Mouse (Mus musculus) lung, embryonic 14.5 days (tissue): Measurements from ENCODE around the gene Tmem136. TPM values are rescaled to one million over a fixed set of nuclear protein-coding genes. Genes with fewer than 3 reads are reported as not detected.
A peak's percentile ranks its signal among the peaks of the same experiment; 100 is the strongest.

Source experiments
- ATAC-seq: fragments of 200-750 bp; cut with Nextera tagmentation; 2 replicates; pipeline ENCODE4 v1.8.0; 2017; ENCODE audit warnings: mild to moderate bottlenecking, moderate TSS enrichment, moderate library complexity; ENCODE audit not compliant: insufficient read depth
- DNase-seq: peaks from one replicate; pipeline ENCODE4 v3.0.0-alpha.2; 2015
- H3K27ac ChIP-seq: fragments of 300-500 bp; sonication (generic); 2 replicates; pipeline ENCODE4 v1.5.1; 2014; ENCODE audit warnings: low read depth, mild to moderate bottlenecking, moderate library complexity
- H3K27me3 ChIP-seq: fragments of 300-500 bp; sonication (generic); 2 replicates; pipeline ENCODE4 v1.6.1; 2014; ENCODE audit warnings: low read length, control low read depth; ENCODE audit not compliant: insufficient read depth
- H3K36me3 ChIP-seq: fragments of 300-500 bp; sonication (generic); 2 replicates; pipeline ENCODE4 v1.6.1; 2014; ENCODE audit warnings: control low read depth; ENCODE audit not compliant: insufficient read depth
- H3K4me1 ChIP-seq: fragments of 300-500 bp; sonication (generic); 2 replicates; pipeline ENCODE4 v1.6.1; 2014; ENCODE audit warnings: antibody characterized with exemption, control low read depth; ENCODE audit not compliant: insufficient read depth
- H3K4me2 ChIP-seq: fragments of 300-500 bp; sonication (generic); 2 replicates; pipeline ENCODE4 v1.6.1; 2014; ENCODE audit warnings: mild to moderate bottlenecking
- H3K4me3 ChIP-seq: fragments of 300-500 bp; sonication (generic); 2 replicates; pipeline ENCODE4 v1.5.1; 2014; ENCODE audit warnings: low read depth, low read length
- H3K9ac ChIP-seq: fragments of 300-500 bp; sonication (generic); 2 replicates; pipeline ENCODE4 v1.6.1; 2014
- H3K9me3 ChIP-seq: fragments of 300-500 bp; sonication (generic); 2 replicates; pipeline ENCODE4 v1.6.1; 2016; ENCODE audit warnings: low read depth, low read length, control low read depth
- CTCF ChIP-seq: IDR thresholded peaks from 2 replicates; pipeline ENCODE4 v1.5.1; 2016; ENCODE audit warnings: antibody characterized with exemption, low read depth
- WGBS: fragments of 180-500 bp; shearing (Covaris S2); extraction: QIAGEN DNeasy Blood & Tissue Kit; methylation state at CpG from one replicate; pipeline ENCODE4 v1.1.7; 2014; 5-methylcytosine and 5-hydroxymethylcytosine counted together
- polyA plus RNA-seq: library from polyadenylated mRNA; unstranded; fragments of >200 nt; fragmentation: Nextera tagmentation; extraction: Ambion mirVana; gene quantifications from 2 replicates; pipeline ENCODE4 v1.2.1, GENCODE M21; 2014

Tmem136 gene
- polyA plus RNA-seq: 5.3 and 5.9 TPM in 2 replicates

GRCm38 (mm10) chr9:43116134-43116996 is at the start of gene Tmem136:
Gene Tmem136 (minus strand): TSS chr9:43116570.
- H3K27me3 ChIP-seq: no peaks in the 10 kb centered on the region
- no peaks in the 10 kb centered on the region for H3K9me3 ChIP-seq
- no peak within 1 kb of the TSS for H3K27ac ChIP-seq
- H3K36me3 ChIP-seq: no peaks in the 10 kb centered on the region
- peak within 1 kb of the TSS; percentile 73 for H3K4me3 ChIP-seq
- peak within 1 kb of the TSS; percentile 69 for H3K9ac ChIP-seq
- 3% methylated on average over 55 of the region's 55 CpGs for WGBS
- H3K4me1 ChIP-seq: peaks cover 5% of the 10 kb centered on the region
- no peak for TF ChIP-seq CTCF
- ATAC-seq: peak; percentile 90
- peak within 1 kb of the TSS; percentile 89 for H3K4me2 ChIP-seq
- DNase-seq: peak; percentile 74

- TF ChIP-seq CTCF: no peak
- no peak overlapping the region for H3K4me2 ChIP-seq
- no peaks in the 10 kb centered on the region for H3K27me3 ChIP-seq
- H3K4me1 ChIP-seq: no peaks in the 10 kb centered on the region
- no peak for DNase-seq
- H3K4me3 ChIP-seq: no peak overlapping the region
- ATAC-seq: no peak
- no peak overlapping the region for H3K27ac ChIP-seq
- no peaks in the 10 kb centered on the region for H3K9me3 ChIP-seq
- WGBS: 71% methylated on average over 6 of the region's 6 CpGs
- no peak overlapping the region for H3K9ac ChIP-seq
- no peaks in the 10 kb centered on the region for H3K36me3 ChIP-seq
Observed at GRCm38 (mm10) chr9:43155960-43156359, 39.6 kb upstream of the Tmem136 start.

- no peak overlapping the region for H3K27ac ChIP-seq
- TF ChIP-seq CTCF: no peak
- no peaks in the 10 kb centered on the region for H3K9me3 ChIP-seq
- ATAC-seq: no peak
- no peak overlapping the region for H3K4me3 ChIP-seq
- no peak overlapping the region for H3K9ac ChIP-seq
- H3K36me3 ChIP-seq: no peaks in the 10 kb centered on the region
- peaks cover 5% of the 10 kb centered on the region; the same call in 1 of the 2 replicates for H3K4me1 ChIP-seq
- WGBS: 74% methylated on average over 6 of the region's 6 CpGs
- no peak overlapping the region for H3K4me2 ChIP-seq
- no peak for DNase-seq
- H3K27me3 ChIP-seq: no peaks in the 10 kb centered on the region
Observed at GRCm38 (mm10) chr9:43151779-43152178, 35.4 kb upstream of the Tmem136 start.

- no peak overlapping the region for H3K27ac ChIP-seq
- no peak for TF ChIP-seq CTCF
- 56% methylated on average over 9 of the region's 9 CpGs for WGBS
- H3K4me2 ChIP-seq: no peak overlapping the region
- DNase-seq (peak; percentile 23), ATAC-seq (no peak)
- no peak overlapping the region for H3K4me3 ChIP-seq
- H3K36me3 ChIP-seq: no peaks in the 10 kb centered on the region
- no peaks in the 10 kb centered on the region for H3K9me3 ChIP-seq
- H3K4me1 ChIP-seq: peaks cover 5% of the 10 kb centered on the region; the same call in 1 of the 2 replicates
- H3K9ac ChIP-seq: no peak overlapping the region
- H3K27me3 ChIP-seq: no peaks in the 10 kb centered on the region
Observed at GRCm38 (mm10) chr9:43150957-43151356, 34.6 kb upstream of the Tmem136 start.

GRCm38 (mm10) chr9:43150075-43150474 is 33.7 kb upstream of the Tmem136 start:
- ATAC-seq (no peak), DNase-seq (peak; percentile 73)
- peaks cover 5% of the 10 kb centered on the region; the same call in 1 of the 2 replicates for H3K4me1 ChIP-seq
- H3K4me2 ChIP-seq: peak overlapping the region; percentile 34
- no peaks in the 10 kb centered on the region for H3K9me3 ChIP-seq
- TF ChIP-seq CTCF: no peak
- no peaks in the 10 kb centered on the region for H3K27me3 ChIP-seq
- 10% methylated on average over 10 of the region's 10 CpGs for WGBS
- H3K36me3 ChIP-seq: no peaks in the 10 kb centered on the region
- H3K4me3 ChIP-seq: no peak overlapping the region
- H3K9ac ChIP-seq: no peak overlapping the region; the same call in 1 of the 2 replicates
- no peak overlapping the region for H3K27ac ChIP-seq

GRCm38 (mm10) chr9:43149498-43149897 is 33.1 kb upstream of the Tmem136 start:
- ATAC-seq: no peak
- H3K4me3 ChIP-seq: no peak overlapping the region
- H3K9ac ChIP-seq: no peak overlapping the region
- WGBS: 70% methylated on average over 3 of the region's 3 CpGs
- no peaks in the 10 kb centered on the region for H3K9me3 ChIP-seq
- H3K4me2 ChIP-seq: no peak overlapping the region
- no peak for TF ChIP-seq CTCF
- no peaks in the 10 kb centered on the region for H3K27me3 ChIP-seq
- no peaks in the 10 kb centered on the region for H3K36me3 ChIP-seq
- H3K4me1 ChIP-seq: peaks cover 5% of the 10 kb centered on the region; the same call in 1 of the 2 replicates
- DNase-seq: no peak
- no peak overlapping the region for H3K27ac ChIP-seq

GRCm38 (mm10) chr9:43145196-43145595 is 28.8 kb upstream of the Tmem136 start:
- no peak for TF ChIP-seq CTCF
- H3K9me3 ChIP-seq: no peaks in the 10 kb centered on the region
- WGBS: 80% methylated on average over 4 of the region's 4 CpGs
- DNase-seq: no peak
- no peaks in the 10 kb centered on the region for H3K27me3 ChIP-seq
- H3K4me1 ChIP-seq: peaks cover 3% of the 10 kb centered on the region; the same call in 1 of the 2 replicates
- no peaks in the 10 kb centered on the region for H3K36me3 ChIP-seq
- no peak overlapping the region for H3K4me3 ChIP-seq
- H3K9ac ChIP-seq: no peak overlapping the region
- H3K4me2 ChIP-seq: no peak overlapping the region
- no peak overlapping the region for H3K27ac ChIP-seq
- ATAC-seq: no peak
